Mouse (Mus musculus): ENCODE data around the gene Gng4.
A peak's percentile ranks its signal among the peaks of the same experiment; 100 is the strongest.
"Not testable (repeated sequence)": the region's sequence is repeated elsewhere in the genome, so short reads cannot be mapped to it uniquely, and the experiment has no call there.

Gene Gng4

GRCm38 (mm10) chr13:13783894-13784419 is at the start of gene Gng4:
Gene Gng4, plus strand, starts transcription at chr13:13784059.
- DNase-seq (ENCODE audit: low spot score in 2 of 2): peak; percentile 60 to 63

GRCm38 (mm10) chr13:13739232-13739631 is 44.6 kb upstream of the Gng4 start:
- no peak for DNase-seq (ENCODE audit: low spot score in 2 of 2)

- DNase-seq (ENCODE audit: low spot score in 2 of 2): no peak
These were observed 37.9 kb upstream of the Gng4 start for GRCm38 (mm10) chr13:13745911-13746310.

- peak in 1 of 2 experiments; percentile 63 for DNase-seq (ENCODE audit: low spot score in 2 of 2)
These were observed 7.9 kb upstream of the Gng4 start for GRCm38 (mm10) chr13:13775778-13776494.

- DNase-seq (ENCODE audit: low spot score in 2 of 2): no peak
These were observed 6.8 kb upstream of the Gng4 start for GRCm38 (mm10) chr13:13777052-13777451.

- no peak for DNase-seq (ENCODE audit: low spot score in 2 of 2)
These were observed 6.2 kb upstream of the Gng4 start for GRCm38 (mm10) chr13:13777696-13778095.

- DNase-seq (ENCODE audit: low spot score in 2 of 2): no peak
These were observed 4.9 kb upstream of the Gng4 start for GRCm38 (mm10) chr13:13778837-13779458.

- no peak for DNase-seq (ENCODE audit: low spot score in 2 of 2)
These were observed 3.6 kb upstream of the Gng4 start for GRCm38 (mm10) chr13:13780271-13780670.

- DNase-seq (ENCODE audit: low spot score in 2 of 2): no peak
These were observed 2.8 kb upstream of the Gng4 start for GRCm38 (mm10) chr13:13781026-13781425.

GRCm38 (mm10) chr13:13783296-13783695 is 563 bp upstream of the Gng4 start:
- no peak for DNase-seq (ENCODE audit: low spot score in 2 of 2)

GRCm38 (mm10) chr13:13784420-13784936 is 619 bp downstream of the Gng4 start:
- no peak for DNase-seq (ENCODE audit: low spot score in 2 of 2)

- DNase-seq (ENCODE audit: low spot score in 2 of 2): no peak
These were observed 1.3 kb downstream of the Gng4 start for GRCm38 (mm10) chr13:13784981-13785783.

- DNase-seq (ENCODE audit: low spot score in 2 of 2): no peak
These were observed 3.1 kb downstream of the Gng4 start for GRCm38 (mm10) chr13:13786971-13787370.

GRCm38 (mm10) chr13:13788070-13788469 is 4.2 kb downstream of the Gng4 start:
- no peak for DNase-seq (ENCODE audit: low spot score in 2 of 2)

GRCm38 (mm10) chr13:13791981-13792380 is 8.1 kb downstream of the Gng4 start:
- no peak for DNase-seq (ENCODE audit: low spot score in 2 of 2)

- DNase-seq (ENCODE audit: low spot score in 2 of 2): no peak
These were observed 11.4 kb downstream of the Gng4 start for GRCm38 (mm10) chr13:13795166-13795832.

- DNase-seq (ENCODE audit: low spot score in 2 of 2): no peak
These were observed 12.2 kb downstream of the Gng4 start for GRCm38 (mm10) chr13:13796082-13796481.

- DNase-seq (ENCODE audit: low spot score in 2 of 2): not testable (repeated sequence)
These were observed 14.0 kb downstream of the Gng4 start for GRCm38 (mm10) chr13:13797816-13798215.

GRCm38 (mm10) chr13:13798775-13799174 is 14.9 kb downstream of the Gng4 start:
- DNase-seq (ENCODE audit: low spot score in 2 of 2): no peak

- DNase-seq (ENCODE audit: low spot score in 2 of 2): no peak
These were observed 24.7 kb downstream of the Gng4 start for GRCm38 (mm10) chr13:13808337-13809132.

- no peak for DNase-seq (ENCODE audit: low spot score in 2 of 2)
These were observed 27.0 kb downstream of the Gng4 start for GRCm38 (mm10) chr13:13810885-13811284.

Data from natural killer cell, adult 2 months (primary cell).